Mouse (Mus musculus): Measurements from ENCODE around the gene Asxl1.

- no peak for TF ChIP-seq CTCF (IDR thresholded peaks at IDR 0.05; ENCODE audit: control insufficient read depth, insufficient read depth, low read length)
- TF ChIP-seq POLR2A (IDR thresholded peaks at IDR 0.05; ENCODE audit: borderline replicate concordance, control insufficient read depth, low read depth, low read length), result no peak
These were observed 12.6 kb upstream of the Asxl1 start for GRCm38 (mm10) chr2:153332981-153333380.
